Mouse (Mus musculus) neural tube, embryonic 11.5 days (tissue): Measurements from ENCODE around the gene Pkp2. TPM values are rescaled to one million over a fixed set of nuclear protein-coding genes. Genes with fewer than 3 reads are reported as not detected.

Source experiments
- ATAC-seq: fragments of 200-750 bp; cut with Nextera tagmentation; 2 replicates; pipeline ENCODE4 v1.8.0; 2017; ENCODE audit warnings: moderate number of reproducible peaks, mild to moderate bottlenecking, moderate TSS enrichment, moderate library complexity; ENCODE audit not compliant: insufficient read depth, low FRiP score, low TSS enrichment
- DNase-seq: peaks from one replicate; pipeline ENCODE4 v3.0.0-alpha.2; 2015; ENCODE audit warnings: low spot score
- H3K27ac ChIP-seq: fragments of 300-500 bp; sonication (generic); 2 replicates; pipeline ENCODE4 v1.5.1; 2014; ENCODE audit warnings: low read depth, mild to moderate bottlenecking, low read length
- H3K27me3 ChIP-seq: fragments of 300-500 bp; sonication (generic); 2 replicates; pipeline ENCODE4 v1.6.1; 2014; ENCODE audit warnings: mild to moderate bottlenecking, low read length, mixed read lengths; ENCODE audit not compliant: control insufficient read depth, insufficient read depth
- H3K36me3 ChIP-seq: fragments of 300-500 bp; sonication (generic); 2 replicates; pipeline ENCODE4 v1.6.1; 2014; ENCODE audit warnings: mild to moderate bottlenecking, low read length, moderate library complexity, mixed read lengths; ENCODE audit not compliant: control insufficient read depth, insufficient read depth
- H3K4me1 ChIP-seq: fragments of 300-500 bp; sonication (generic); 2 replicates; pipeline ENCODE4 v1.6.1; 2014; ENCODE audit warnings: low read length, mixed read lengths; ENCODE audit not compliant: control insufficient read depth, insufficient read depth
- H3K4me2 ChIP-seq: fragments of 300-500 bp; sonication (generic); 2 replicates; pipeline ENCODE4 v1.6.1; 2014; ENCODE audit warnings: low read depth, mild to moderate bottlenecking, moderate library complexity
- H3K4me3 ChIP-seq: fragments of 300-500 bp; sonication (generic); 2 replicates; pipeline ENCODE4 v1.5.1; 2014; ENCODE audit warnings: low read depth, low read length
- H3K9ac ChIP-seq: fragments of 300-500 bp; sonication (generic); 2 replicates; pipeline ENCODE4 v1.6.1; 2014; ENCODE audit warnings: mild to moderate bottlenecking, low read length
- H3K9me3 ChIP-seq: fragments of 300-500 bp; sonication (generic); 2 replicates; pipeline ENCODE4 v1.6.1; 2016; ENCODE audit warnings: low read length; ENCODE audit not compliant: control insufficient read depth
- WGBS: fragments of 180-500 bp; shearing (Covaris S2); extraction: QIAGEN DNeasy Blood & Tissue Kit; methylation state at CpG from one replicate; pipeline ENCODE4 v1.1.7; 2014; 5-methylcytosine and 5-hydroxymethylcytosine counted together
- polyA plus RNA-seq: library from polyadenylated mRNA; unstranded; fragments of >200 nt; fragmentation: Nextera tagmentation; extraction: Ambion mirVana; gene quantifications from 2 replicates; pipeline ENCODE4 v1.2.1, GENCODE M21; 2014

Pkp2 gene
- polyA plus RNA-seq, 1 experiment from 2014 or later: 4.8 TPM

GRCm38 (mm10) chr16:16250470-16250869 lies 37.4 kb downstream of the Pkp2 start:
- H3K27ac ChIP-seq: no peak overlapping the region
- ATAC-seq (no peak), DNase-seq (no peak)
- H3K4me3 ChIP-seq: no peak overlapping the region
- H3K4me2 ChIP-seq: no peak overlapping the region
- no peak overlapping the region for H3K9ac ChIP-seq
- no peaks in the 10 kb centered on the region for H3K36me3 ChIP-seq
- H3K4me1 ChIP-seq: no peaks in the 10 kb centered on the region
- H3K9me3 ChIP-seq: no peaks in the 10 kb centered on the region
- no peaks in the 10 kb centered on the region for H3K27me3 ChIP-seq
- WGBS: 79% methylated on average over 2 of the region's 2 CpGs

- ATAC-seq (no peak), DNase-seq (no peak)
- H3K9ac ChIP-seq: no peak overlapping the region
- no peaks in the 10 kb centered on the region for H3K27me3 ChIP-seq
- no peak overlapping the region for H3K4me2 ChIP-seq
- no peaks in the 10 kb centered on the region for H3K36me3 ChIP-seq
- WGBS: 18% methylated on average over 4 of the region's 4 CpGs
- H3K9me3 ChIP-seq: no peaks in the 10 kb centered on the region
- H3K4me1 ChIP-seq: peaks cover 3% of the 10 kb centered on the region; the same call in 1 of the 2 replicates
- H3K4me3 ChIP-seq: no peak overlapping the region
- H3K27ac ChIP-seq: no peak overlapping the region
Observed at GRCm38 (mm10) chr16:16253326-16254074, 40.4 kb downstream of the Pkp2 start.

- DNase-seq: no peak
- H3K9ac ChIP-seq: no peak overlapping the region
- no peak overlapping the region for H3K4me3 ChIP-seq
- H3K36me3 ChIP-seq: no peaks in the 10 kb centered on the region
- WGBS: 56% methylated on average over 1 of the region's 1 CpGs
- no peaks in the 10 kb centered on the region for H3K27me3 ChIP-seq
- H3K9me3 ChIP-seq: no peaks in the 10 kb centered on the region
- H3K4me2 ChIP-seq: no peak overlapping the region
- peaks cover 3% of the 10 kb centered on the region; the same call in 1 of the 2 replicates for H3K4me1 ChIP-seq
- H3K27ac ChIP-seq: no peak overlapping the region
- ATAC-seq: peak; percentile 51; the same call in 1 of the 2 replicates
Observed at GRCm38 (mm10) chr16:16255217-16255616, 42.1 kb downstream of the Pkp2 start.

- DNase-seq: peak; percentile 14
Observed at GRCm38 (mm10) chr16:16255874-16256273, 42.8 kb downstream of the Pkp2 start.

GRCm38 (mm10) chr16:16256672-16257071 lies 43.6 kb downstream of the Pkp2 start:
- no peak overlapping the region for H3K4me3 ChIP-seq
- DNase-seq: no peak
- 72% methylated on average over 1 of the region's 1 CpGs for WGBS

More at GRCm38 (mm10) chr16:16255874-16256273, 42.8 kb downstream of the Pkp2 start:
- H3K27ac ChIP-seq: no peak overlapping the region
- no peaks in the 10 kb centered on the region for H3K36me3 ChIP-seq
- peaks cover 3% of the 10 kb centered on the region; the same call in 1 of the 2 replicates for H3K4me1 ChIP-seq
- no peak overlapping the region for H3K9ac ChIP-seq
- ATAC-seq: peak; percentile 53; the same call in 1 of the 2 replicates
- no peaks in the 10 kb centered on the region for H3K27me3 ChIP-seq
- H3K4me3 ChIP-seq: no peak overlapping the region
- WGBS: 18% methylated on average over 7 of the region's 7 CpGs
- no peaks in the 10 kb centered on the region for H3K9me3 ChIP-seq
- no peak overlapping the region for H3K4me2 ChIP-seq

GRCm38 (mm10) chr16:16260882-16261281 lies 47.8 kb downstream of the Pkp2 start:
- no peak overlapping the region for H3K4me2 ChIP-seq
- H3K36me3 ChIP-seq: no peaks in the 10 kb centered on the region
- H3K27me3 ChIP-seq: no peaks in the 10 kb centered on the region
- H3K9me3 ChIP-seq: no peaks in the 10 kb centered on the region
- ATAC-seq: no peak
- H3K9ac ChIP-seq: no peak overlapping the region
- no peak overlapping the region for H3K4me3 ChIP-seq
- no peak overlapping the region for H3K27ac ChIP-seq
- 96% methylated on average over 5 of the region's 5 CpGs for WGBS
- no peak for DNase-seq
- peaks cover 3% of the 10 kb centered on the region; the same call in 1 of the 2 replicates for H3K4me1 ChIP-seq

More at GRCm38 (mm10) chr16:16256672-16257071, 43.6 kb downstream of the Pkp2 start:
- H3K27me3 ChIP-seq: no peaks in the 10 kb centered on the region
- H3K4me2 ChIP-seq: no peak overlapping the region
- no peak overlapping the region for H3K27ac ChIP-seq
- peaks cover 3% of the 10 kb centered on the region; the same call in 1 of the 2 replicates for H3K4me1 ChIP-seq
- H3K36me3 ChIP-seq: no peaks in the 10 kb centered on the region
- no peak for ATAC-seq
- no peak overlapping the region for H3K9ac ChIP-seq
- no peaks in the 10 kb centered on the region for H3K9me3 ChIP-seq

GRCm38 (mm10) chr16:16261481-16261880 lies 48.4 kb downstream of the Pkp2 start:
- H3K9me3 ChIP-seq: no peaks in the 10 kb centered on the region
- DNase-seq (no peak), ATAC-seq (no peak)
- H3K4me3 ChIP-seq: no peak overlapping the region
- no peaks in the 10 kb centered on the region for H3K36me3 ChIP-seq
- no peak overlapping the region for H3K9ac ChIP-seq
- H3K27ac ChIP-seq: no peak overlapping the region
- no peaks in the 10 kb centered on the region for H3K4me1 ChIP-seq
- H3K27me3 ChIP-seq: no peaks in the 10 kb centered on the region
- WGBS: 92% methylated on average over 6 of the region's 6 CpGs
- no peak overlapping the region for H3K4me2 ChIP-seq

GRCm38 (mm10) chr16:16262436-16262835 lies 49.3 kb downstream of the Pkp2 start:
- Histone ChIP-seq H3K36me3 (no peaks in the 10 kb centered on the region), H3K27ac (no peak overlapping the region), H3K9me3 (no peaks in the 10 kb centered on the region), H3K4me2 (no peak overlapping the region), H3K4me1 (no peaks in the 10 kb centered on the region), H3K4me3 (no peak overlapping the region), H3K27me3 (no peaks in the 10 kb centered on the region), H3K9ac (no peak overlapping the region)
- DNase-seq (no peak), ATAC-seq (no peak)
- 90% methylated on average over 3 of the region's 3 CpGs for WGBS

GRCm38 (mm10) chr16:16272978-16273377 lies 59.9 kb downstream of the Pkp2 start:
- Histone ChIP-seq H3K4me1 (0 out of 2 replicates have a peak, but pooled peaks cover 4% of the 10 kb centered on the region), H3K4me3 (no peak overlapping the region), H3K27me3 (no peaks in the 10 kb centered on the region), H3K9ac (no peak overlapping the region), H3K36me3 (no peaks in the 10 kb centered on the region), H3K4me2 (no peak overlapping the region), H3K9me3 (no peaks in the 10 kb centered on the region), H3K27ac (no peak overlapping the region)
- DNase-seq: no peak
- WGBS: 23% methylated on average over 3 of the region's 3 CpGs
- peak; percentile 27; the same call in 1 of the 2 replicates for ATAC-seq
